In genomic region chr19:20727381-20727780, GRCm38 (mm10) we compare ENCODE assay signal across 8 mouse cellular contexts. TPM values are rescaled to one million over a fixed set of nuclear protein-coding genes. Genes with fewer than 3 reads are reported as not detected.
A peak's percentile ranks its signal among the peaks of the same experiment; 100 is the strongest.
DNase-seq lines count a peak whose midpoint lies in the region; ATAC-seq and TF ChIP-seq lines count a peak whose summit lies in the region.

Aldh1a7 (minus strand) TSS chr19:20727562.

- TF ChIP-seq CTCF in stomach, postnatal 0 days (IDR thresholded peaks at IDR 0.05; ENCODE audit: low read depth): peak; percentile 23; the same call in 1 of the 2 replicates

- no peak within 1 kb of the TSS for H3K4me2 ChIP-seq in hindbrain, embryonic 13.5 days
- no peak within 1 kb of the TSS for H3K4me2 ChIP-seq in liver, embryonic 11.5 days
- H3K4me2 ChIP-seq in stomach, postnatal 0 days (replicated peaks; ENCODE audit: low read depth): peak within 1 kb of the TSS; percentile 44

- H3K9me3 ChIP-seq in hindbrain, embryonic 10.5 days: no peaks in the 10 kb centered on the region
- H3K9me3 ChIP-seq in hindbrain, embryonic 13.5 days: no peaks in the 10 kb centered on the region
- no peaks in the 10 kb centered on the region for H3K9me3 ChIP-seq in liver, embryonic 11.5 days (ENCODE audit: control insufficient read depth, low read length)
- no peaks in the 10 kb centered on the region for H3K9me3 ChIP-seq in stomach, postnatal 0 days (ENCODE audit: control insufficient read depth, low read length)

- no peak within 1 kb of the TSS for H3K27ac ChIP-seq in hindbrain, embryonic 10.5 days
- H3K27ac ChIP-seq in hindbrain, embryonic 13.5 days: no peak within 1 kb of the TSS
- H3K27ac ChIP-seq in liver, embryonic 11.5 days (ENCODE audit: low read depth, low read length): no peak within 1 kb of the TSS
- peak within 1 kb of the TSS; percentile 61; the same call in 1 of the 2 replicates for H3K27ac ChIP-seq in stomach, postnatal 0 days (replicated peaks)

- no peak for ATAC-seq in hindbrain, embryonic 13.5 days (ENCODE audit: low FRiP score)
- peak; percentile 98 for ATAC-seq in erythroblast, adult 5-6 weeks (replicated peaks; ENCODE audit: low FRiP score, poor library complexity, severe bottlenecking)
- ATAC-seq in liver, embryonic 11.5 days (replicated peaks; ENCODE audit: low FRiP score): peak; percentile 58; the same call in 1 of the 2 replicates
- peak; percentile 89 for ATAC-seq in stomach, postnatal 0 days (ENCODE audit: low FRiP score, low TSS enrichment)
- no peak for ATAC-seq in inflammation-experienced regulatory T-cells, adult 6 months

- no peak within 1 kb of the TSS for H3K9ac ChIP-seq in hindbrain, embryonic 13.5 days
- H3K9ac ChIP-seq in liver, embryonic 11.5 days (ENCODE audit: low read depth, low read length): no peak within 1 kb of the TSS
- H3K9ac ChIP-seq in stomach, postnatal 0 days (ENCODE audit: low read length): no peak within 1 kb of the TSS

- H3K4me3 ChIP-seq in hindbrain, embryonic 10.5 days: no peak within 1 kb of the TSS
- no peak within 1 kb of the TSS for H3K4me3 ChIP-seq in hindbrain, embryonic 13.5 days
- H3K4me3 ChIP-seq in liver, embryonic 11.5 days (ENCODE audit: low read depth, low read length): no peak within 1 kb of the TSS
- peak within 1 kb of the TSS; percentile 6; the same call in 1 of the 2 replicates for H3K4me3 ChIP-seq in stomach, postnatal 0 days (ENCODE audit: low read depth, low read length)

- H3K36me3 ChIP-seq in hindbrain, embryonic 10.5 days: no peaks in the 10 kb centered on the region
- no peaks in the 10 kb centered on the region for H3K36me3 ChIP-seq in hindbrain, embryonic 13.5 days
- no peaks in the 10 kb centered on the region for H3K36me3 ChIP-seq in liver, embryonic 11.5 days (ENCODE audit: control insufficient read depth, insufficient read depth, low read length)
- no peaks in the 10 kb centered on the region for H3K36me3 ChIP-seq in stomach, postnatal 0 days (ENCODE audit: control insufficient read depth, insufficient read depth, low read length)

- WGBS in hindbrain, embryonic 10.5 days: 71% methylated on average over 2 of the region's 2 CpGs
- WGBS in hindbrain, embryonic 13.5 days: 71% methylated on average over 2 of the region's 2 CpGs
- 50% methylated on average over 2 of the region's 2 CpGs for WGBS in liver, embryonic 11.5 days
- 60% methylated on average over 2 of the region's 2 CpGs for WGBS in stomach, postnatal 0 days

- H3K4me1 ChIP-seq in hindbrain, embryonic 10.5 days (replicated peaks): no peaks in the 10 kb centered on the region
- H3K4me1 ChIP-seq in hindbrain, embryonic 13.5 days (replicated peaks): no peaks in the 10 kb centered on the region
- no peaks in the 10 kb centered on the region for H3K4me1 ChIP-seq in liver, embryonic 11.5 days (replicated peaks; ENCODE audit: control insufficient read depth, insufficient read depth, low read length)
- no peaks in the 10 kb centered on the region for H3K4me1 ChIP-seq in stomach, postnatal 0 days (replicated peaks; ENCODE audit: control insufficient read depth, insufficient read depth)

- no peaks in the 10 kb centered on the region for H3K27me3 ChIP-seq in hindbrain, embryonic 10.5 days (ENCODE audit: insufficient read depth, poor library complexity, severe bottlenecking)
- H3K27me3 ChIP-seq in hindbrain, embryonic 13.5 days: no peaks in the 10 kb centered on the region
- no peaks in the 10 kb centered on the region for H3K27me3 ChIP-seq in liver, embryonic 11.5 days (replicated peaks; ENCODE audit: control insufficient read depth, insufficient read depth, low read length)
- no peaks in the 10 kb centered on the region for H3K27me3 ChIP-seq in stomach, postnatal 0 days (ENCODE audit: control insufficient read depth, insufficient read depth, low read length)

- DNase-seq in hindbrain, embryonic 10.5 days (ENCODE audit: low spot score): peak; percentile 7
- DNase-seq in liver, embryonic 11.5 days (ENCODE audit: low spot score): no peak
- DNase-seq in stomach, postnatal 0 days (ENCODE audit: low spot score): peak; percentile 69
- no peak for DNase-seq in cerebellum, adult 18-20 months
- no peak for DNase-seq in thymus, postnatal 0 days (ENCODE audit: low spot score)

- no peak for TF ChIP-seq EP300 in stomach, postnatal 0 days (optimal IDR thresholded peaks at IDR 0.05)

RNA-seq across cellular contexts. Expression of gene Aldh1a7, which starts in this region (rescaled TPM):
- polyA plus RNA-seq in hindbrain, embryonic 10.5 days (2016; fragmentation: Nextera tagmentation; extraction: Ambion mirVana): 0.77 and 1.1 TPM in 2 replicates
- polyA plus RNA-seq in hindbrain, embryonic 13.5 days (2015; fragmentation: Nextera tagmentation; extraction: Ambion mirVana): 2.1 and 2.4 TPM in 2 replicates
- 6.7 and 12.1 TPM in 2 replicates for total RNA-seq in erythroblast, adult 5-6 weeks (2015; ENCODE audit: low replicate concordance)
- 4.7 and 5.4 TPM in 2 replicates for total RNA-seq in erythroblast, adult 5-6 weeks (2017; ENCODE audit: low replicate concordance)
- 0.96 and 1.0 TPM in 2 replicates for polyA plus RNA-seq in liver, embryonic 11.5 days (2014; fragmentation: Nextera tagmentation; extraction: Ambion mirVana)
- polyA plus RNA-seq in stomach, postnatal 0 days (2015; fragmentation: Nextera tagmentation; extraction: Ambion mirVana): 118 and 119 TPM in 2 replicates
- polyA plus RNA-seq in inflammation-experienced regulatory T-cells, adult 6 months (2017; shearing (Covaris generic)): not detected
- 1.3 TPM in 2 replicates for polyA plus RNA-seq in thymus, postnatal 0 days (2015; fragmentation: Nextera tagmentation; extraction: Ambion mirVana)

Comparison
In these comparisons a context has a peak if more than half of its experiments do, and no peak if none do; other contexts are left out.
1. RNA of gene Aldh1a7 (polyA plus RNA-seq): 118 to 119 TPM in stomach, postnatal 0 days; 2.1 to 2.4 TPM in hindbrain, embryonic 13.5 days, 1.3 TPM in thymus, postnatal 0 days, 0.96 to 1.0 TPM in liver, embryonic 11.5 days, 0.77 to 1.1 TPM in hindbrain, embryonic 10.5 days and not detected in inflammation-experienced regulatory T-cells, adult 6 months; every median in the first group is over 10 times any median in the second.
2. DNase-seq: peak in hindbrain, embryonic 10.5 days (single experiment) and stomach, postnatal 0 days (single experiment); none in liver, embryonic 11.5 days (single experiment), cerebellum, adult 18-20 months (0 of 2) and thymus, postnatal 0 days (single experiment).
3. ATAC-seq: peak in erythroblast, adult 5-6 weeks (single experiment), liver, embryonic 11.5 days (single experiment) and stomach, postnatal 0 days (single experiment); none in hindbrain, embryonic 13.5 days (single experiment) and inflammation-experienced regulatory T-cells, adult 6 months (single experiment).